In the genomic region with DNA sequence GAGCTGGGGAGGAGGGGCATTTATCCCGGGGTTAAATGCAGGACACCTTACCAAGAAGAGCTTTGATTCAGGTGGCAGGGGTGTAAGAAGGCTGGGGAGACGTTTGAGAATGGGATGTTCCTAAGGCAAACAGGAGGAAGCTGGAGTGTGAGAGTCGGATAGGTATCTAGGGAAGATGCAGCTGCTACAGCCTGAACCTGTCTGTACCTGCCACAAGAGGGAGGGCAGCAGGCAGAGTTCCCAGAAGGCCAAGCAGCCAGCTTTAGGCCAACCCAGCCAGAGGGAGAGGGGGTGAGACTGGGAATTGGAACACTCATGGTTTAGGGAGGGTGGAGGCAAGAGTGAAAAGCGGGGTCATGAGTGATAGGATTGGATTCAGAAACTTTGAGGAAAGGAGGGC, we compare ENCODE assay signal across 8 mouse cellular contexts. TPM values are rescaled to one million over a fixed set of nuclear protein-coding genes. Genes with fewer than 3 reads are reported as not detected.
DNase-seq lines count a peak whose midpoint lies in the region; ATAC-seq and TF ChIP-seq lines count a peak whose summit lies in the region.
"Had no signal": no experiment of that assay in that cellular context is flagged by ENCODE, and none has a peak within 500 bp of the region (broad histone marks: within the 10 kb centered on the region; RNA-seq: fewer than 3 reads in every experiment).

No protein-coding gene starts in this region.

- 26% methylated on average over 4 of the region's 4 CpGs for WGBS in lung, embryonic 14.5 days
- 22% methylated on average over 4 of the region's 4 CpGs for WGBS in embryonic facial prominence, embryonic 14.5 days
- WGBS in limb, embryonic 13.5 days = 12% methylated on average over 4 of the region's 4 CpGs
- 26% methylated on average over 4 of the region's 4 CpGs for WGBS in small intestine, adult 2 months

- no peak overlapping the region; the same call in 1 of the 2 replicates for H3K4me3 ChIP-seq in lung, embryonic 14.5 days (ENCODE audit: low read depth, low read length)
- H3K4me3 ChIP-seq in embryonic facial prominence, embryonic 14.5 days (ENCODE audit: low read depth, low read length) = peak overlapping the region; percentile 53; the same call in 1 of the 2 replicates
- H3K4me3 ChIP-seq in limb, embryonic 13.5 days = peak overlapping the region; percentile 61; the same call in 1 of the 2 replicates
- no peak overlapping the region for H3K4me3 ChIP-seq in small intestine, adult 2 months (ENCODE audit: low read depth, low read length)

- H3K9me3 ChIP-seq in lung, embryonic 14.5 days (ENCODE audit: low read depth, low read length) = no peaks in the 10 kb centered on the region
- no peaks in the 10 kb centered on the region for H3K9me3 ChIP-seq in embryonic facial prominence, embryonic 14.5 days (ENCODE audit: control insufficient read depth, low read length)
- no peaks in the 10 kb centered on the region for H3K9me3 ChIP-seq in limb, embryonic 13.5 days

- no peak for DNase-seq in lung, embryonic 14.5 days
- DNase-seq in lung, postnatal 4 days = no peak
- DNase-seq in embryonic facial prominence, embryonic 14.5 days (ENCODE audit: low spot score) = peak; percentile 71
- no peak for DNase-seq in adrenal gland, adult (ENCODE audit: inconsistent age in 2 of 2, low spot score in 1 of 2)
- DNase-seq in layer of hippocampus, adult 18-20 months (ENCODE audit: low spot score in 2 of 2) = no peak

- H3K27ac ChIP-seq in lung, embryonic 14.5 days (ENCODE audit: low read depth) = no peak overlapping the region
- no peak overlapping the region for H3K27ac ChIP-seq in embryonic facial prominence, embryonic 14.5 days (replicated peaks; ENCODE audit: low read depth, low read length)
- H3K27ac ChIP-seq in limb, embryonic 13.5 days = no peak overlapping the region
- H3K27ac ChIP-seq in small intestine, adult 2 months (ENCODE audit: insufficient read depth, low read depth, low read length) = no peak overlapping the region

- H3K4me1 ChIP-seq in lung, embryonic 14.5 days (ENCODE audit: insufficient read depth) = peaks cover 4% of the 10 kb centered on the region; the same call in 1 of the 2 replicates
- peaks cover 18% of the 10 kb centered on the region for H3K4me1 ChIP-seq in embryonic facial prominence, embryonic 14.5 days (ENCODE audit: control insufficient read depth, insufficient read depth, low read length)
- peaks cover 37% of the 10 kb centered on the region for H3K4me1 ChIP-seq in limb, embryonic 13.5 days
- H3K4me1 ChIP-seq in small intestine, adult 2 months (ENCODE audit: control insufficient read depth, insufficient read depth, insufficient read length, low read length) = 0 out of 2 replicates have a peak, but pooled peaks cover 3% of the 10 kb centered on the region

- no peak for ATAC-seq in lung, embryonic 14.5 days (ENCODE audit: insufficient read depth)
- ATAC-seq in embryonic facial prominence, embryonic 14.5 days (ENCODE audit: low read depth) = peak; percentile 16; the same call in 1 of the 2 replicates
- ATAC-seq in limb, embryonic 13.5 days (ENCODE audit: low FRiP score, low read depth) = no peak

- no peak for TF ChIP-seq POLR2A in small intestine, adult 2 months (IDR thresholded peaks at IDR 0.05; ENCODE audit: low read depth, low read length)

- H3K27me3 ChIP-seq in lung, embryonic 14.5 days (ENCODE audit: insufficient read depth, low read length) = peaks cover 53% of the 10 kb centered on the region
- H3K27me3 ChIP-seq in embryonic facial prominence, embryonic 14.5 days (replicated peaks; ENCODE audit: control insufficient read depth, insufficient read depth, low read length) = peaks cover 8% of the 10 kb centered on the region; the same call in 1 of the 2 replicates
- H3K27me3 ChIP-seq in limb, embryonic 13.5 days = peaks cover 48% of the 10 kb centered on the region
- H3K27me3 ChIP-seq in small intestine, adult 2 months (ENCODE audit: control insufficient read depth, insufficient read depth, low read length) = peaks cover 8% of the 10 kb centered on the region

- H3K4me2 ChIP-seq in lung, embryonic 14.5 days = peak overlapping the region; percentile 95; the same call in 1 of the 2 replicates
- peak overlapping the region; percentile 69 for H3K4me2 ChIP-seq in embryonic facial prominence, embryonic 14.5 days (ENCODE audit: low read depth, low read length)
- peak overlapping the region; percentile 93 for H3K4me2 ChIP-seq in limb, embryonic 13.5 days (replicated peaks)

- peaks cover 21% of the 10 kb centered on the region for H3K36me3 ChIP-seq in lung, embryonic 14.5 days (ENCODE audit: insufficient read depth)
- H3K36me3 ChIP-seq in embryonic facial prominence, embryonic 14.5 days (ENCODE audit: control insufficient read depth, insufficient read depth, low read length) = peaks cover 23% of the 10 kb centered on the region
- H3K36me3 ChIP-seq in limb, embryonic 13.5 days = peaks cover 25% of the 10 kb centered on the region
- H3K36me3 ChIP-seq in small intestine, adult 2 months (ENCODE audit: control insufficient read depth, insufficient read depth, low read length) = peaks cover 4% of the 10 kb centered on the region

- H3K9ac ChIP-seq in lung, embryonic 14.5 days = no peak overlapping the region
- no peak overlapping the region for H3K9ac ChIP-seq in embryonic facial prominence, embryonic 14.5 days (ENCODE audit: low read depth, low read length)
- peak overlapping the region; percentile 63; the same call in 1 of the 2 replicates for H3K9ac ChIP-seq in limb, embryonic 13.5 days

- TF ChIP-seq CTCF in lung, embryonic 14.5 days (IDR thresholded peaks at IDR 0.05; ENCODE audit: low read depth) = peak; percentile 24; the same call in 1 of the 2 replicates
- peak; percentile 16; the same call in 1 of the 2 replicates for TF ChIP-seq CTCF in small intestine, adult 2 months (IDR thresholded peaks at IDR 0.05; ENCODE audit: extremely low read depth, insufficient read length, insufficient replicate concordance, low read depth, low read length)

RNA-seq across cellular contexts. Expression of a gene that starts 0.9 kb away (rescaled TPM):
- polyA plus RNA-seq in lung, embryonic 14.5 days (2014; fragmentation: Nextera tagmentation; extraction: Ambion mirVana) = 11.8 and 12.0 TPM in 2 replicates
- polyA plus RNA-seq in embryonic facial prominence, embryonic 14.5 days (2014; fragmentation: Nextera tagmentation; extraction: Ambion mirVana) = 18.4 and 19.0 TPM in 2 replicates
- 11.7 and 13.1 TPM in 2 replicates for polyA plus RNA-seq in limb, embryonic 13.5 days (2015; fragmentation: Nextera tagmentation; extraction: Ambion mirVana)
- polyA plus RNA-seq in small intestine, adult 2 months (2012; rRNA removed) = 6.1 and 7.5 TPM in 2 replicates
- 10 to 100 TPM; 43.7 to 49.8 TPM for total RNA-seq in layer of hippocampus, adult 18-20 months (2021)

RNA-seq across cellular contexts. Expression of a gene that starts 25.8 kb away (rescaled TPM):
- 46.7 and 47.7 TPM in 2 replicates for polyA plus RNA-seq in lung, embryonic 14.5 days (2014; fragmentation: Nextera tagmentation; extraction: Ambion mirVana)
- 63.4 TPM in 2 replicates for polyA plus RNA-seq in embryonic facial prominence, embryonic 14.5 days (2014; fragmentation: Nextera tagmentation; extraction: Ambion mirVana)
- polyA plus RNA-seq in limb, embryonic 13.5 days (2015; fragmentation: Nextera tagmentation; extraction: Ambion mirVana) = 55.2 and 55.3 TPM in 2 replicates
- 8.8 and 9.4 TPM in 2 replicates for polyA plus RNA-seq in small intestine, adult 2 months (2012; rRNA removed)
- 1 to 10 TPM; 1.1 to 1.2 TPM for total RNA-seq in layer of hippocampus, adult 18-20 months (2021)

RNA-seq across cellular contexts. Expression of a gene that starts 30.4 kb away (rescaled TPM):
- polyA plus RNA-seq in lung, embryonic 14.5 days (2014; fragmentation: Nextera tagmentation; extraction: Ambion mirVana) = 0.61 TPM in 1 of 2 replicates, not detected in the other
- polyA plus RNA-seq in embryonic facial prominence, embryonic 14.5 days (2014; fragmentation: Nextera tagmentation; extraction: Ambion mirVana) = 0.13 and 0.47 TPM in 2 replicates
- 0.34 and 0.41 TPM in 2 replicates for polyA plus RNA-seq in limb, embryonic 13.5 days (2015; fragmentation: Nextera tagmentation; extraction: Ambion mirVana)
- polyA plus RNA-seq in small intestine, adult 2 months (2012; rRNA removed) = 0.06 and 0.11 TPM in 2 replicates
- total RNA-seq in layer of hippocampus, adult 18-20 months (2021) = under 1 TPM; 0.54 to 0.63 TPM
- total RNA-seq: adrenal gland, postnatal 14 days had no signal

Comparison
In these comparisons a context has a peak if more than half of its experiments do, and no peak if none do; other contexts are left out.
1. H3K4me3 ChIP-seq: peak in embryonic facial prominence, embryonic 14.5 days (single experiment) and limb, embryonic 13.5 days (single experiment); none in lung, embryonic 14.5 days (single experiment) and small intestine, adult 2 months (single experiment).
2. Peak in every context shown above with its lines, with median percentiles within 50 percentile points of each other: H3K4me2 ChIP-seq.